Mouse (Mus musculus): Measurements from ENCODE around the gene Ccr10.

- TF ChIP-seq CTCF (IDR thresholded peaks at IDR 0.05) (no peak), EP300 (IDR thresholded peaks at IDR 0.05; ENCODE audit: insufficient read depth, low read depth, low read length) (no peak)
Measured at GRCm38 (mm10) chr11:101181961-101182360, 6.7 kb upstream of the Ccr10 start.

Measured in heart, adult 2 months (tissue).